In the genomic region with DNA sequence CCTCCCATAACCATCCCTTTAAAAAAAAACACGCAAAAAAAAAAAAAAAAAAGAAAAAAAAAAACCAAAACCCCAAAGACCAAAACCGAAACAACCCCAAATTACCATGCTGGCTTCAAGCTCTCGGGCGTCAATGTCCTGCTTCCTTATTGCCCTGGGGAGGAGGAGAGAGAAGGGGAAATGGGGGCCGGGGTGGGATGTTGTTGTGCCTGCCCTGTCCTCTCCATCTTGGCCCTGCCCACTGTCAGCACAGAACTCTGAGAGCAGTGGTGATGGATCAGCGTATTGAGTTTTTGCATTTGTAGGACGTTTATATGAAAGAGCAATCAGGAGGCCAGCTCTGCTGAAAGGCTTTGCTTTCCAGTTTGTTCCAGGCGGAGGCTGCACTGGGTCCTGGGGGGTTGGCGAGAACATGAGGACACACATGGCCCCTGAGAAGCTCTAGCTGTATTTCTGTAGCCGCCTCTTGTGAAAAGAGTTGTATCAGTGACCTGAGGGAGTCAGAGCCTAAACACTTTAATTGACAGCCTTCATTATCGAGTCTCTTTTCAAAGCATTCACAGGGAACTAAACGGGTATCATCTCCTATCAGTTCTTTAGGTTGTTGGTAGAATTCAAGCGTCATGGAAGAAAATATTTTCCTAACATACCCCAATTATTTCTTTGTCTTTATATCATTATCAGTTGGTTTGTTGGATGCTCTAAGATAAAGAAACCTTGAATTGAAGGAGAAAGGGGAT, we compare ENCODE assay signal across 8 mouse cellular contexts. TPM values are rescaled to one million over a fixed set of nuclear protein-coding genes. Genes with fewer than 3 reads are reported as not detected.
A peak's percentile ranks its signal among the peaks of the same experiment; 100 is the strongest.
DNase-seq lines count a peak whose midpoint lies in the region; ATAC-seq and TF ChIP-seq lines count a peak whose summit lies in the region.

No protein-coding gene starts in this region.

- no peaks in the 10 kb centered on the region for H3K27me3 ChIP-seq in E14TG2a.4 (ENCODE audit: insufficient read depth, low read length)
- H3K27me3 ChIP-seq in forebrain, embryonic 15.5 days = no peaks in the 10 kb centered on the region
- H3K27me3 ChIP-seq in megakaryocyte, embryonic 14.5 days (replicated peaks) = no peaks in the 10 kb centered on the region

- TF ChIP-seq CTCF in E14TG2a.4 (conservative IDR thresholded peaks at IDR 0.05; ENCODE audit: low read length) = no peak

- peak overlapping the region; percentile 2 for H3K4me3 ChIP-seq in E14TG2a.4 (replicated peaks; ENCODE audit: low read length)
- H3K4me3 ChIP-seq in forebrain, embryonic 15.5 days = no peak overlapping the region
- peak overlapping the region; percentile 91 for H3K4me3 ChIP-seq in megakaryocyte, embryonic 14.5 days (replicated peaks)

- no peaks in the 10 kb centered on the region for H3K9me3 ChIP-seq in E14TG2a.4 (ENCODE audit: low read length)
- no peaks in the 10 kb centered on the region for H3K9me3 ChIP-seq in forebrain, embryonic 15.5 days
- no peaks in the 10 kb centered on the region for H3K9me3 ChIP-seq in megakaryocyte, embryonic 14.5 days

- no peak overlapping the region for H3K9ac ChIP-seq in forebrain, embryonic 15.5 days (replicated peaks)

- H3K4me2 ChIP-seq in forebrain, embryonic 15.5 days (replicated peaks) = peak overlapping the region; percentile 3; the same call in 1 of the 2 replicates

- peaks cover 21% of the 10 kb centered on the region for H3K36me3 ChIP-seq in E14TG2a.4 (ENCODE audit: insufficient read depth, low read length)
- no peaks in the 10 kb centered on the region for H3K36me3 ChIP-seq in forebrain, embryonic 15.5 days
- H3K36me3 ChIP-seq in megakaryocyte, embryonic 14.5 days (replicated peaks; ENCODE audit: low read length) = peaks cover 25% of the 10 kb centered on the region

- ATAC-seq in forebrain, embryonic 15.5 days (replicated peaks) = no peak
- ATAC-seq in cerebellum, adult (ENCODE audit: insufficient number of reproducible peaks, low FRiP score, low TSS enrichment) = no peak

- peak overlapping the region; percentile 59 for H3K27ac ChIP-seq in forebrain, embryonic 15.5 days (replicated peaks)

- peak; percentile 77 for DNase-seq in 416B (ENCODE audit: low read depth)
- DNase-seq in kidney, postnatal 10 days = peak; percentile 34
- peak; percentile 25 for DNase-seq in yolk sac, embryonic 10.5 days (ENCODE audit: low spot score)
- DNase-seq in layer of hippocampus, adult 9-10 months (ENCODE audit: low spot score) = no peak

- WGBS in forebrain, embryonic 15.5 days = 18% methylated on average over 13 of the region's 13 CpGs

- H3K4me1 ChIP-seq in E14TG2a.4 (replicated peaks; ENCODE audit: low read depth, low read length) = peaks cover 92% of the 10 kb centered on the region
- H3K4me1 ChIP-seq in forebrain, embryonic 15.5 days = peaks cover 34% of the 10 kb centered on the region
- H3K4me1 ChIP-seq in megakaryocyte, embryonic 14.5 days = peaks cover 86% of the 10 kb centered on the region

RNA-seq across cellular contexts. Expression of a gene that starts 38.0 kb away (rescaled TPM):
- 9.7 and 10.3 TPM in 2 replicates for polyA plus RNA-seq in forebrain, embryonic 15.5 days (2015; fragmentation: Nextera tagmentation; extraction: Ambion mirVana)
- 22.7 and 35.4 TPM in 2 replicates for polyA plus RNA-seq in megakaryocyte, embryonic 14.5 days (2012; ENCODE audit: insufficient read depth, low replicate concordance)
